Mouse (Mus musculus) adrenal gland, adult (tissue): ENCODE data around the gene 9430007A20Rik.
"Not testable (repeated sequence)": the region's sequence is repeated elsewhere in the genome, so short reads cannot be mapped to it uniquely, and the experiment has no call there.

Experiments
- DNase-seq, 2 experiments: peaks; one replicate each; pipeline ENCODE4 v3.0.0; 2022 to 2023; ENCODE audit warnings: low spot score in 1 of 2; ENCODE audit not compliant: inconsistent age in 2 of 2

The 9430007A20Rik gene

GRCm38 (mm10) chr4:144519522-144519921 is at the start of gene 9430007A20Rik:
Gene 9430007A20Rik (plus strand): TSS chr4:144519822.
- no peak for DNase-seq

GRCm38 (mm10) chr4:144493331-144493730 is 26.3 kb upstream of the 9430007A20Rik start:
- no peak for DNase-seq

- peak in 1 of 2 experiments; percentile 16 for DNase-seq
Observed at GRCm38 (mm10) chr4:144506518-144506917, 13.1 kb upstream of the 9430007A20Rik start.

- DNase-seq: no peak
Observed at GRCm38 (mm10) chr4:144544689-144545088, 25.1 kb downstream of the 9430007A20Rik start.

GRCm38 (mm10) chr4:144545339-144545738 is 25.7 kb downstream of the 9430007A20Rik start:
- DNase-seq: not testable (repeated sequence)

GRCm38 (mm10) chr4:144551156-144551555 is 31.5 kb downstream of the 9430007A20Rik start:
- DNase-seq: no peak

GRCm38 (mm10) chr4:144559792-144560191 is 40.2 kb downstream of the 9430007A20Rik start:
- peak in 1 of 2 experiments; percentile 47 for DNase-seq

GRCm38 (mm10) chr4:144561205-144561604 is 41.6 kb downstream of the 9430007A20Rik start:
- DNase-seq: no peak

- no peak for DNase-seq
Observed at GRCm38 (mm10) chr4:144565034-144565433, 45.4 kb downstream of the 9430007A20Rik start, which contains the start of gene Gm13124. Gene Gm13124 (minus strand): TSS chr4:144565134.

- DNase-seq: no peak
Observed at GRCm38 (mm10) chr4:144567752-144568151, 48.1 kb downstream of the 9430007A20Rik start.
